Mouse (Mus musculus): Measurements from ENCODE around the gene Ahcyl1. TPM values are rescaled to one million over a fixed set of nuclear protein-coding genes. Genes with fewer than 3 reads are reported as not detected.
A peak's percentile ranks its signal among the peaks of the same experiment; 100 is the strongest.

The Ahcyl1 gene
- polyA plus RNA-seq, 1 experiment from 2014 or later = 105 TPM

DNA sequence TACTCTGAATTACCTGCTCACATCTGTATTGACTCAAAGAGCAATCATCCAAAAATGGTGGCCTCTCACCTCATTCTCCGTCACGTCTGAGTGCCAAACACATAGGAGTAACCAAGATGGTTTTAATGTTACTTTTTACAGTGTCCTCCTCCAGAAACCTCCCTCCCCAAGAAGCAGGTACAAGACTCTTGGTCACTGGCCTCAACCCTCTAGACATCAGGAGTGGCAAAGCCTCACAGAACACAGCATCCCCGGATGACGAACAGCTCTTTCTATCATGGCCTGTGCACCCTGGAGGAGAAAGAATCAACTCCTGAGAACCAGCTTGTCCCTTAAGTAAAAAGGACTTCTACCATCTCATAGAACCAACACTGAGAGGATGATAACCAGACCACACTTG lies 63.6 kb downstream of the Ahcyl1 start:
- Histone ChIP-seq H3K4me1 (ENCODE audit: control insufficient read depth, insufficient read depth, low read length) (peaks cover 11% of the 10 kb centered on the region), H3K27ac (ENCODE audit: low read depth, low read length) (no peak overlapping the region), H3K4me2 (ENCODE audit: low read length) (no peak overlapping the region), H3K27me3 (replicated peaks; ENCODE audit: control insufficient read depth, insufficient read depth, low read length) (no peaks in the 10 kb centered on the region), H3K9ac (ENCODE audit: low read length) (no peak overlapping the region), H3K36me3 (ENCODE audit: control insufficient read depth, insufficient read depth, low read length) (peaks cover 11% of the 10 kb centered on the region), H3K9me3 (replicated peaks; ENCODE audit: control insufficient read depth, low read length) (no peaks in the 10 kb centered on the region), H3K4me3 (ENCODE audit: low read depth, low read length) (no peak overlapping the region)
- DNase-seq (ENCODE audit: low spot score) (no peak), ATAC-seq (no peak)
- 90% methylated on average over 4 of the region's 4 CpGs for WGBS

DNA sequence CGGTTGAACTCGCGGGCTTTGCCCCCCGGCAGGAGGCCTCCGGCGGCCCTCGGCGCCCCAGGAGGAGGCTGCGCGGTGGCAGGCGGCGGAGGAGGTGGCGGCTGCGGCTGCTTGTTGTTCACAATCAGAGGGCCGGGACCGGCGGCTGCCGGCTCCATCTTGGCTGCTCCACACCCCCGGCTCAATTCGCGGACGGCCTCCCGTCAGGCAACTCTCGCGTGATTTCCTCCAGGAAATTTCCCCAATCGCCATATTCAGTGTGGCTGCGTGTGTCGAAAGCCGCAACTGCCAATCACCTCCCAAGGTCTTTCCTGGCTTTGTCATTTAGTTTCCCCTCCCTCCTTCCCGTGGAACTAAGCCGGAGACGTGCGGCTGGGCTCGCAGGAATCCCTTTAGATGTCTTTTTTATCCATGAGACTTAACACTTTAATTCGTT lies 64.8 kb downstream of the Ahcyl1 start, which contains the start of gene Strip1:
TSS of gene Strip1 (minus strand) at position 172 of the 436 bp plus-strand sequence.
- peak within 1 kb of the TSS; percentile 91 for H3K27ac ChIP-seq (ENCODE audit: low read depth, low read length)
- WGBS = 0% methylated on average over 34 of the region's 35 CpGs
- H3K4me2 ChIP-seq (ENCODE audit: low read length) = peak within 1 kb of the TSS; percentile 71
- H3K4me3 ChIP-seq (ENCODE audit: low read depth, low read length) = peak within 1 kb of the TSS; percentile 78
- no peaks in the 10 kb centered on the region for H3K9me3 ChIP-seq (replicated peaks; ENCODE audit: control insufficient read depth, low read length)
- H3K27me3 ChIP-seq (replicated peaks; ENCODE audit: control insufficient read depth, insufficient read depth, low read length) = no peaks in the 10 kb centered on the region
- DNase-seq (ENCODE audit: low spot score) (peak; percentile 99), ATAC-seq (peak; percentile 98)
- H3K36me3 ChIP-seq (ENCODE audit: control insufficient read depth, insufficient read depth, low read length) = peaks cover 24% of the 10 kb centered on the region
- H3K9ac ChIP-seq (ENCODE audit: low read length) = peak within 1 kb of the TSS; percentile 95
- peaks cover 11% of the 10 kb centered on the region for H3K4me1 ChIP-seq (ENCODE audit: control insufficient read depth, insufficient read depth, low read length)

DNA sequence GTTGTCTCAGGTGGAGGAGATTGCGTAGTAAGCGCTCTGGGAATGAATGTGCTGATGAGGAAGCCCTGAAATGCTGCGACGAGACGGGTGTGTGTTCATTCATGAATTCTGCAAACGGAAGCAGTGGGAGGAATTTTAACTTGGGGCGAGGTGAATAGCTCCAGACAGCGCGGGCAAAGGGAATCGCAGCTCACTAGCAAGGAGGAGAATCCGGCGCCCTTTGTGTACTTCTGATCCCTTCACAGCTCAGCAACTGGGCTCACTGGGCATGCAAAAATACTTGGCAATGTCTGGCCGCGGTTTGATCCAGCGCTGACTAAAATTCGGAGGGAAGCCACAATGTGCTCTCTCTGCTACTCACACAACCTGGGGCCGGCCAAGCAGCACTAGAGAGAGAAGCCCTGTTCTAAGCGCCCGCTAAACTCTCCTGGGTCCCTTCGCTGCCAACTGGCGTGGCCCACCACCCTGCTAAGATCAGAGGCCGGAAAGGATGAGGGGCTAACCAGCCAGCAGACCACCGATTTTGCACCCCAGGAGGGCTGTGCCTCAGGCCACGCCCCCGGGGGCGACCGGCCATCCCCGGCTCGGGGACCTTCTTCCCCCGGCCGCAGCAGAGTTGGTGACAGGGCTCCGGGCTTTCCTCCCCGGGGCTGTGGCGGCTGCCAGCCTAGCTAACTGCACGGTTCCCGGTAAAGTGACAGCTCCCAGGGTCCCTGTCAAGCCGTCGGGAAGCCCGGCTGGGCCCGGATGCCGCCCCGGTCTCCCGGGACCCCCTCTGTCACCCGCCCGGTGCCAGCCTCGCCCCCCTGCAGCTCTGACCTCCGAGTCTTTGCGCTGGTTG lies 65.5 kb downstream of the Ahcyl1 start, which contains the start of gene Gm10961:
TSS of gene Gm10961 (plus strand) at position 641 of the 841 bp plus-strand sequence.
- H3K36me3 ChIP-seq (ENCODE audit: control insufficient read depth, insufficient read depth, low read length) = peaks cover 30% of the 10 kb centered on the region
- WGBS = under 1% methylated on average over 48 of the region's 48 CpGs

DNA sequence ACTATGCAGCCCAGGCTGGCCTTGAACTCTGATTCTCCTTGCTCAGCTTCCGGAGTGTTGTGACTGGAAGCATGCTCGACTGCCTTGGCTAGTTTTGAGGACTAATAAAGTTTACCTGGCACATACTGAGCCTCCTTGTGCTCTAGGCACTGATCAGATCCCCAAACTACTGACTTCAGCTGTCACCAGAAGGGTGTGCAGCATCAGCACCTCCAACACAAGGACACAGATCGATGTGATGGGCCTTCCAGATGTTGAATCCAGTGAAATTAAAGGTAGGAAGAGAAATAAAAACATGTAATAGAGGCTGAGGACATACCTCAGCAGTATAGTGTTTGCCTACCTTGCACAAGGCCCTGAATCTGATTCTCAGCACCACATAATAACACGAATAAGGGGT lies 66.9 kb downstream of the Ahcyl1 start:
- Histone ChIP-seq H3K4me3 (ENCODE audit: low read depth, low read length) (no peak overlapping the region), H3K27ac (ENCODE audit: low read depth, low read length) (no peak overlapping the region), H3K36me3 (ENCODE audit: control insufficient read depth, insufficient read depth, low read length) (peaks cover 45% of the 10 kb centered on the region), H3K27me3 (replicated peaks; ENCODE audit: control insufficient read depth, insufficient read depth, low read length) (no peaks in the 10 kb centered on the region), H3K9me3 (replicated peaks; ENCODE audit: control insufficient read depth, low read length) (no peaks in the 10 kb centered on the region), H3K4me2 (ENCODE audit: low read length) (no peak overlapping the region), H3K4me1 (ENCODE audit: control insufficient read depth, insufficient read depth, low read length) (peaks cover 11% of the 10 kb centered on the region), H3K9ac (ENCODE audit: low read length) (peak overlapping the region; percentile 22; the same call in 1 of the 2 replicates)
- ATAC-seq = no peak
- DNase-seq (ENCODE audit: low spot score) = no peak
- WGBS = 95% methylated on average over 4 of the region's 4 CpGs

More for the DNA sequence above, 65.5 kb downstream of the Ahcyl1 start, which contains the start of gene Gm10961:
- Histone ChIP-seq H3K27me3 (replicated peaks; ENCODE audit: control insufficient read depth, insufficient read depth, low read length) (no peaks in the 10 kb centered on the region), H3K9me3 (replicated peaks; ENCODE audit: control insufficient read depth, low read length) (no peaks in the 10 kb centered on the region), H3K4me2 (ENCODE audit: low read length) (peak within 1 kb of the TSS; percentile 71), H3K27ac (ENCODE audit: low read depth, low read length) (peak within 1 kb of the TSS; percentile 91), H3K4me1 (ENCODE audit: control insufficient read depth, insufficient read depth, low read length) (peaks cover 11% of the 10 kb centered on the region), H3K4me3 (ENCODE audit: low read depth, low read length) (peak within 1 kb of the TSS; percentile 78), H3K9ac (ENCODE audit: low read length) (peak within 1 kb of the TSS; percentile 95)
- DNase-seq (ENCODE audit: low spot score) (peak; percentile 55), ATAC-seq (peak; percentile 79)

DNA sequence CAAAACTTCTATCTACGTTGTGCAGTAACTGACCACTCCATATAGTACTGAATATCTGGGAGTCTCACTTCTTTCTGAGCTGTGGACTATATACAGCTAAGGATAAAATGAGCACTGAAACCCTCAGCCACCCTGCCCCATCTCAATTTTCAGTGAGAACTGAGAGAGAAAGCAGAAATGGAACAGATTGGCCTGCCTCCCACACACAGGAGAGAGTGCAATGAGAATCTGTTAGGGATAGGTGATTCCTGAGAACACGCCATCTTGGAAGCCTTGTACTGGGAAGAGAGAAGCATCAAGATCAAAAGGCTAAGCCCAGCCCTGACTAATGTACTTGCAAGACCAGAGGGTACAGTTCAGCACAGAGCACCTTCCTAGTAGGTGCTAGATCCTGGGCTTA lies 67.8 kb downstream of the Ahcyl1 start:
- 98% methylated on average over 2 of the region's 2 CpGs for WGBS
- DNase-seq (ENCODE audit: low spot score) = no peak

DNA sequence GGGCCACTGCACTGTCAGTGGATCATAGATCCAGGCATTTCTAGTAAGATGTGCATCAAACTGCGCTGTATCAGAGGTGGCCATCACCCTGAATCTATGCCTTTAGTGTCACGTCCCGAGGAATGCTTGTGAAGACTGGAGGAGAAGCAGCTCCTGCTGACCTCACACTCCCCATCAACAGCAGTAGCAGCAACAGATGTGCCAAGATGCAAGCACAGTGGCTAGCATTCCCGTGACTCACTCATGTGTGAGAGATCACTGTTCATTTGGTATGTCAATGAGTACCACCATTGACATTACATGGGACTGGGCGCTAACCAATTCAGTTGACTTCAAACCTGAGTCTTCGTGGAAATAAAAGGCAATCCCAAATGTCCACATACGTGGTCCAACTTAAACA lies 68.7 kb downstream of the Ahcyl1 start:
- Histone ChIP-seq H3K4me1 (ENCODE audit: control insufficient read depth, insufficient read depth, low read length) (peaks cover 11% of the 10 kb centered on the region), H3K4me3 (ENCODE audit: low read depth, low read length) (no peak overlapping the region), H3K9ac (ENCODE audit: low read length) (no peak overlapping the region), H3K27me3 (replicated peaks; ENCODE audit: control insufficient read depth, insufficient read depth, low read length) (no peaks in the 10 kb centered on the region), H3K36me3 (ENCODE audit: control insufficient read depth, insufficient read depth, low read length) (peaks cover 63% of the 10 kb centered on the region), H3K27ac (ENCODE audit: low read depth, low read length) (no peak overlapping the region), H3K4me2 (ENCODE audit: low read length) (no peak overlapping the region), H3K9me3 (replicated peaks; ENCODE audit: control insufficient read depth, low read length) (no peaks in the 10 kb centered on the region)
- DNase-seq (ENCODE audit: low spot score) (no peak), ATAC-seq (no peak)
- WGBS = 89% methylated on average over 7 of the region's 7 CpGs

More for the DNA sequence above, 67.8 kb downstream of the Ahcyl1 start:
- no peak for ATAC-seq
- no peak overlapping the region for H3K27ac ChIP-seq (ENCODE audit: low read depth, low read length)
- H3K36me3 ChIP-seq (ENCODE audit: control insufficient read depth, insufficient read depth, low read length) = peaks cover 54% of the 10 kb centered on the region
- H3K4me1 ChIP-seq (ENCODE audit: control insufficient read depth, insufficient read depth, low read length) = peaks cover 11% of the 10 kb centered on the region
- H3K27me3 ChIP-seq (replicated peaks; ENCODE audit: control insufficient read depth, insufficient read depth, low read length) = no peaks in the 10 kb centered on the region
- H3K4me2 ChIP-seq (ENCODE audit: low read length) = no peak overlapping the region
- H3K9me3 ChIP-seq (replicated peaks; ENCODE audit: control insufficient read depth, low read length) = no peaks in the 10 kb centered on the region
- H3K4me3 ChIP-seq (ENCODE audit: low read depth, low read length) = no peak overlapping the region
- no peak overlapping the region for H3K9ac ChIP-seq (ENCODE audit: low read length)

DNA sequence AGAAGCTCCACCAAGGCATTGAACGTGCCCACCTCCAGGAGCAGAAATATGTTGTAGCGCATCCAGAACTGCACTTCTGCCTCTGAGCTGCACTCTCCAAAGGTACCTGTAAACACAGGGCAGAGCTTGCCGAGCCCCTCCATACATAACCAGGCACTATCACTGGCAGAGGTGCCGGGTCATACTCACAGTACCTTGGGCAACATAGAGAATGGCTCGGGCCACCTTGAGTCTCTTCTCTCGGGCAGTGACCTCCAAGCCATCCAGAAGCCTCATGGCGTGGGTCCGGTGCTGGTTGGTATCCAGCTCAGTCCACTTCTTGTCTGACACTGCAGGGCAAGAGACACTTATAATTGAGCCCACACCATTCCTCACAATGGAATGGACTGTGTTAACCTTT lies 69.6 kb downstream of the Ahcyl1 start:
- no peak for DNase-seq (ENCODE audit: low spot score)

DNA sequence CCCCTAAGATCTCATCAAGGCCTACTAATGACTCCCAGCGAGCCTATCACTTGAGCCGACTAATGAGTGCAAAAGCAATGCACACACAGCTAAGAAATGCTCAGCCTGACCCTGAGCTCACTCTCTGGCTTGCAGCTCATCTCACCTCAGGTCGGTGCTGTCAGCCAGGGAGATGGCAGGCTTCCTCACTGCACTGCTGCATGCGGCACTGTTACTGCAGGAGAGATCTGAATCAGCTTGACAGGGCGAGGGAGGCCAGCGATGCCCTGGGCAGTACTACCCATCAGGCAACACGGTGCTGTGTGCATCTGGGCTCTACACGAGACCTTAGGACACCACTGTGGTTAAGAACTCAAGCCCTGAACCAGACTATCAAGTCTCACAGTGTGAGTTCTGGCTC lies 70.8 kb downstream of the Ahcyl1 start:
- no peak overlapping the region for H3K4me2 ChIP-seq (ENCODE audit: low read length)
- H3K36me3 ChIP-seq (ENCODE audit: control insufficient read depth, insufficient read depth, low read length) = peaks cover 84% of the 10 kb centered on the region
- DNase-seq (ENCODE audit: low spot score) (no peak), ATAC-seq (no peak)
- H3K27me3 ChIP-seq (replicated peaks; ENCODE audit: control insufficient read depth, insufficient read depth, low read length) = no peaks in the 10 kb centered on the region
- H3K9ac ChIP-seq (ENCODE audit: low read length) = no peak overlapping the region
- no peaks in the 10 kb centered on the region for H3K9me3 ChIP-seq (replicated peaks; ENCODE audit: control insufficient read depth, low read length)
- 91% methylated on average over 8 of the region's 8 CpGs for WGBS
- no peak overlapping the region for H3K4me3 ChIP-seq (ENCODE audit: low read depth, low read length)
- peaks cover 11% of the 10 kb centered on the region for H3K4me1 ChIP-seq (ENCODE audit: control insufficient read depth, insufficient read depth, low read length)
- H3K27ac ChIP-seq (ENCODE audit: low read depth, low read length) = no peak overlapping the region

More for the DNA sequence above, 69.6 kb downstream of the Ahcyl1 start:
- no peak overlapping the region for H3K27ac ChIP-seq (ENCODE audit: low read depth, low read length)
- no peaks in the 10 kb centered on the region for H3K27me3 ChIP-seq (replicated peaks; ENCODE audit: control insufficient read depth, insufficient read depth, low read length)
- peaks cover 11% of the 10 kb centered on the region for H3K4me1 ChIP-seq (ENCODE audit: control insufficient read depth, insufficient read depth, low read length)
- WGBS = 94% methylated on average over 8 of the region's 8 CpGs
- H3K36me3 ChIP-seq (ENCODE audit: control insufficient read depth, insufficient read depth, low read length) = peaks cover 72% of the 10 kb centered on the region
- H3K4me2 ChIP-seq (ENCODE audit: low read length) = no peak overlapping the region
- no peak overlapping the region for H3K4me3 ChIP-seq (ENCODE audit: low read depth, low read length)
- no peak overlapping the region for H3K9ac ChIP-seq (ENCODE audit: low read length)
- no peak for ATAC-seq
- no peaks in the 10 kb centered on the region for H3K9me3 ChIP-seq (replicated peaks; ENCODE audit: control insufficient read depth, low read length)

DNA sequence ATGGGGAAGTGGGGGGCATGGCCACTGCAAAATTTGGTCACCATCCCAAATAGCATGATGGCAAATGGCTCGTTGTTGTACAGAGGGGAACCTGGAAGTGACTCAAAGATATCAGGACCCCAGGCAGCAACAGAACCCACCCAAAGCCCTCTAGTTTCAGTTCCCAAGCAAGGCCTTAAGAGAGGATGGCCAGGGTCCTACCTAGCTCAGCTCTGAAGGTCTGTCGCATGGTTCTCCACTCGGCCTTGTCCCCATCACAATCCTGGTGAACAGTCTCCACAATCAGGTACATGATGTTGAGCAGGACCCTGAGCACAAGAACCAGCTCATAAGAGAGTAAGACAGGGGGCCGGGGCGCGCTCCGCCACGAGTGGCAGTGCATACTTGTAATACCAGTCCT lies 71.9 kb downstream of the Ahcyl1 start:
- H3K4me3 ChIP-seq (ENCODE audit: low read depth, low read length) = no peak overlapping the region
- H3K9ac ChIP-seq (ENCODE audit: low read length) = no peak overlapping the region
- no peaks in the 10 kb centered on the region for H3K27me3 ChIP-seq (replicated peaks; ENCODE audit: control insufficient read depth, insufficient read depth, low read length)
- WGBS = 98% methylated on average over 8 of the region's 8 CpGs
- no peak overlapping the region for H3K4me2 ChIP-seq (ENCODE audit: low read length)
- DNase-seq (ENCODE audit: low spot score) (no peak), ATAC-seq (no peak)
- H3K4me1 ChIP-seq (ENCODE audit: control insufficient read depth, insufficient read depth, low read length) = peaks cover 2% of the 10 kb centered on the region
- H3K27ac ChIP-seq (ENCODE audit: low read depth, low read length) = no peak overlapping the region
- H3K9me3 ChIP-seq (replicated peaks; ENCODE audit: control insufficient read depth, low read length) = no peaks in the 10 kb centered on the region
- peaks cover 89% of the 10 kb centered on the region for H3K36me3 ChIP-seq (ENCODE audit: control insufficient read depth, insufficient read depth, low read length)

Data from forebrain, embryonic 14.5 days (tissue).